Mouse (Mus musculus): ENCODE results near the gene Tiprl. TPM values are rescaled to one million over a fixed set of nuclear protein-coding genes. Genes with fewer than 3 reads are reported as not detected.

Gene Tiprl
- total and polyA plus RNA-seq, 3 experiments = 32.6 to 46.3 (median 45.0) TPM

- DNase-seq = no peak
Measured at GRCm38 (mm10) chr1:165174059-165174616, 62.7 kb downstream of the Tiprl start.

GRCm38 (mm10) chr1:165171277-165171676, 65.5 kb downstream of the Tiprl start:
- DNase-seq = no peak

- no peak for DNase-seq
Measured at GRCm38 (mm10) chr1:165170157-165170556, 66.6 kb downstream of the Tiprl start.

GRCm38 (mm10) chr1:165169462-165169861, 67.3 kb downstream of the Tiprl start:
- no peak for DNase-seq

- no peak for DNase-seq
Measured at GRCm38 (mm10) chr1:165164920-165165319, 71.9 kb downstream of the Tiprl start.

Other genes with a start within 250 kb of the Tiprl start
- gene Tbx19, start 76.2 kb downstream of the Tiprl start, total RNA-seq (2021) = not detected
- gene Tbx19, start 76.2 kb downstream of the Tiprl start, polyA plus RNA-seq (2012; rRNA removed) = not detected in 2 replicates
- gene Sft2d2, start 42.6 kb downstream of the Tiprl start, total RNA-seq (2021) = 10 to 100 TPM; 28.4 to 31.2 TPM
- gene Sft2d2, start 42.6 kb downstream of the Tiprl start, polyA plus RNA-seq (2012; rRNA removed) = 22.4 and 29.7 TPM in 2 replicates
- gene Gpr161, start 58.8 kb upstream of the Tiprl start, total RNA-seq (2021) = 1 to 10 TPM in 1 of 2 experiments, under 1 TPM in 1; 0.58 to 1.1 TPM
- 0.71 and 0.75 TPM in 2 replicates for gene Gpr161, start 58.8 kb upstream of the Tiprl start, polyA plus RNA-seq (2012; rRNA removed)
- 10 to 100 TPM; 31.7 to 34.3 TPM for gene Dcaf6, start 223.5 kb upstream of the Tiprl start, total RNA-seq (2021)
- 23.2 and 27.9 TPM in 2 replicates for gene Dcaf6, start 223.5 kb upstream of the Tiprl start, polyA plus RNA-seq (2012; rRNA removed)
- 100 to 1,000 TPM; 166 to 287 TPM for gene Mpc2, start 223.6 kb upstream of the Tiprl start, total RNA-seq (2021)
- gene Mpc2, start 223.6 kb upstream of the Tiprl start, polyA plus RNA-seq (2012; rRNA removed) = 194 and 215 TPM in 2 replicates
- gene Adcy10, start 248.2 kb upstream of the Tiprl start, total RNA-seq (2021) = 1 to 10 TPM in 1 of 2 experiments, under 1 TPM in 1; 0.45 to 1.8 TPM
- 0.19 and 0.36 TPM in 2 replicates for gene Adcy10, start 248.2 kb upstream of the Tiprl start, polyA plus RNA-seq (2012; rRNA removed)